Mouse (Mus musculus): Measurements from ENCODE around the gene Gys1. TPM values are rescaled to one million over a fixed set of nuclear protein-coding genes. Genes with fewer than 3 reads are reported as not detected.

The Gys1 gene
- polyA plus RNA-seq, 1 experiment from 2014 or later: 25.1 TPM

GRCm38 (mm10) chr7:45417962-45418492, 16.6 kb upstream of the Gys1 start:
- 13% methylated on average over 13 of the region's 13 CpGs for WGBS
- no peak overlapping the region for H3K4me2 ChIP-seq
- no peak for ATAC-seq (ENCODE audit: low FRiP score, low read depth)
- peaks cover 18% of the 10 kb centered on the region for H3K4me1 ChIP-seq (replicated peaks)
- no peak overlapping the region for H3K4me3 ChIP-seq
- no peak overlapping the region for H3K9ac ChIP-seq
- H3K27me3 ChIP-seq: peaks cover 86% of the 10 kb centered on the region
- H3K36me3 ChIP-seq: peaks cover 20% of the 10 kb centered on the region
- H3K9me3 ChIP-seq: no peaks in the 10 kb centered on the region
- H3K27ac ChIP-seq (replicated peaks): no peak overlapping the region

GRCm38 (mm10) chr7:45419859-45420614, 14.6 kb upstream of the Gys1 start:
- Histone ChIP-seq H3K9me3 (no peaks in the 10 kb centered on the region), H3K27ac (replicated peaks) (no peak overlapping the region), H3K4me1 (replicated peaks) (peaks cover 4% of the 10 kb centered on the region; the same call in 1 of the 2 replicates), H3K36me3 (peaks cover 40% of the 10 kb centered on the region), H3K4me3 (no peak overlapping the region), H3K9ac (no peak overlapping the region), H3K4me2 (no peak overlapping the region), H3K27me3 (peaks cover 66% of the 10 kb centered on the region)
- ATAC-seq (ENCODE audit: low FRiP score, low read depth): no peak
- 17% methylated on average over 27 of the region's 27 CpGs for WGBS

- H3K4me3 ChIP-seq: no peak within 1 kb of the TSS
- no peaks in the 10 kb centered on the region for H3K9me3 ChIP-seq
- peaks cover 61% of the 10 kb centered on the region for H3K27me3 ChIP-seq
- no peak for ATAC-seq (ENCODE audit: low FRiP score, low read depth)
- H3K9ac ChIP-seq: no peak within 1 kb of the TSS
- no peak within 1 kb of the TSS for H3K4me2 ChIP-seq
- peaks cover 1% of the 10 kb centered on the region; the same call in 1 of the 2 replicates for H3K4me1 ChIP-seq (replicated peaks)
- WGBS: 65% methylated on average over 6 of the region's 6 CpGs
- H3K36me3 ChIP-seq: peaks cover 42% of the 10 kb centered on the region
- H3K27ac ChIP-seq (replicated peaks): no peak within 1 kb of the TSS
Measured at GRCm38 (mm10) chr7:45420615-45420919, 14.1 kb upstream of the Gys1 start, which contains the start of gene Lhb. Lhb (plus strand) TSS chr7:45420820.

- Histone ChIP-seq H3K9ac (no peak overlapping the region), H3K36me3 (peaks cover 42% of the 10 kb centered on the region), H3K9me3 (no peaks in the 10 kb centered on the region), H3K27ac (replicated peaks) (no peak overlapping the region), H3K4me2 (no peak overlapping the region), H3K27me3 (peaks cover 54% of the 10 kb centered on the region), H3K4me3 (no peak overlapping the region), H3K4me1 (replicated peaks) (no peaks in the 10 kb centered on the region)
- WGBS: 88% methylated on average over 14 of the region's 14 CpGs
- no peak for ATAC-seq (ENCODE audit: low FRiP score, low read depth)
Measured at GRCm38 (mm10) chr7:45421194-45421593, 13.4 kb upstream of the Gys1 start.

- Histone ChIP-seq H3K4me2 (no peak overlapping the region), H3K4me3 (no peak overlapping the region), H3K9me3 (no peaks in the 10 kb centered on the region), H3K36me3 (peaks cover 62% of the 10 kb centered on the region), H3K27ac (replicated peaks) (no peak overlapping the region), H3K9ac (no peak overlapping the region), H3K4me1 (replicated peaks) (no peaks in the 10 kb centered on the region), H3K27me3 (peaks cover under 1% of the 10 kb centered on the region; the same call in 1 of the 2 replicates)
- ATAC-seq (ENCODE audit: low FRiP score, low read depth): no peak
- WGBS: 93% methylated on average over 8 of the region's 8 CpGs
Measured at GRCm38 (mm10) chr7:45426556-45426955, 8.1 kb upstream of the Gys1 start.

- Histone ChIP-seq H3K4me1 (replicated peaks) (peaks cover 43% of the 10 kb centered on the region), H3K27ac (replicated peaks) (peak overlapping the region; percentile 90), H3K9me3 (no peaks in the 10 kb centered on the region), H3K4me2 (peak overlapping the region; percentile 77), H3K27me3 (no peaks in the 10 kb centered on the region), H3K9ac (peak overlapping the region; percentile 82), H3K36me3 (peaks cover 6% of the 10 kb centered on the region), H3K4me3 (peak overlapping the region; percentile 85)
- ATAC-seq (ENCODE audit: low FRiP score, low read depth): no peak
- 1% methylated on average over 7 of the region's 7 CpGs for WGBS
Measured at GRCm38 (mm10) chr7:45433835-45434202, 825 bp upstream of the Gys1 start.

GRCm38 (mm10) chr7:45435038-45435437, 394 bp downstream of the Gys1 start:
- Histone ChIP-seq H3K9ac (peak overlapping the region; percentile 64), H3K27ac (replicated peaks) (peak overlapping the region; percentile 72), H3K4me1 (replicated peaks) (peaks cover 43% of the 10 kb centered on the region), H3K27me3 (no peaks in the 10 kb centered on the region), H3K9me3 (no peaks in the 10 kb centered on the region), H3K4me3 (peak overlapping the region; percentile 85), H3K36me3 (peaks cover 4% of the 10 kb centered on the region; the same call in 1 of the 2 replicates), H3K4me2 (peak overlapping the region; percentile 77)
- 3% methylated on average over 16 of the region's 16 CpGs for WGBS
- 0 out of 2 replicates have a peak, but pooled peaks have one; percentile 19 for ATAC-seq (ENCODE audit: low FRiP score, low read depth)

GRCm38 (mm10) chr7:45436444-45436843, 1.8 kb downstream of the Gys1 start:
- Histone ChIP-seq H3K9ac (no peak overlapping the region), H3K27me3 (no peaks in the 10 kb centered on the region), H3K4me2 (peak overlapping the region; percentile 77; the same call in 1 of the 2 replicates), H3K4me1 (replicated peaks) (peaks cover 43% of the 10 kb centered on the region), H3K27ac (replicated peaks) (no peak overlapping the region), H3K36me3 (peaks cover 8% of the 10 kb centered on the region; the same call in 1 of the 2 replicates), H3K4me3 (no peak overlapping the region), H3K9me3 (no peaks in the 10 kb centered on the region)
- ATAC-seq (ENCODE audit: low FRiP score, low read depth): no peak
- WGBS: 94% methylated on average over 5 of the region's 5 CpGs

GRCm38 (mm10) chr7:45437046-45437445, 2.4 kb downstream of the Gys1 start:
- Histone ChIP-seq H3K4me1 (replicated peaks) (peaks cover 43% of the 10 kb centered on the region), H3K27ac (replicated peaks) (no peak overlapping the region), H3K4me2 (peak overlapping the region; percentile 26; the same call in 1 of the 2 replicates), H3K36me3 (peaks cover 8% of the 10 kb centered on the region; the same call in 1 of the 2 replicates), H3K9ac (no peak overlapping the region), H3K4me3 (no peak overlapping the region), H3K27me3 (no peaks in the 10 kb centered on the region), H3K9me3 (no peaks in the 10 kb centered on the region)
- ATAC-seq (ENCODE audit: low FRiP score, low read depth): no peak
- 34% methylated on average over 6 of the region's 6 CpGs for WGBS

GRCm38 (mm10) chr7:45437521-45438276, 3.1 kb downstream of the Gys1 start, which contains the start of gene Ruvbl2:
Ruvbl2 (minus strand) TSS chr7:45438096.
- H3K27me3 ChIP-seq: no peaks in the 10 kb centered on the region
- peak within 1 kb of the TSS; percentile 31 for H3K4me2 ChIP-seq
- no peak within 1 kb of the TSS for H3K9ac ChIP-seq
- no peak for ATAC-seq (ENCODE audit: low FRiP score, low read depth)
- H3K4me1 ChIP-seq (replicated peaks): peaks cover 40% of the 10 kb centered on the region
- H3K27ac ChIP-seq (replicated peaks): no peak within 1 kb of the TSS
- H3K4me3 ChIP-seq: no peak within 1 kb of the TSS
- 31% methylated on average over 19 of the region's 19 CpGs for WGBS
- H3K36me3 ChIP-seq: peaks cover 8% of the 10 kb centered on the region; the same call in 1 of the 2 replicates
- H3K9me3 ChIP-seq: no peaks in the 10 kb centered on the region

- no peak overlapping the region for H3K27ac ChIP-seq (replicated peaks)
- H3K36me3 ChIP-seq: peaks cover 24% of the 10 kb centered on the region
- no peak overlapping the region for H3K9ac ChIP-seq
- no peak overlapping the region for H3K4me2 ChIP-seq
- no peak for ATAC-seq (ENCODE audit: low FRiP score, low read depth)
- no peaks in the 10 kb centered on the region for H3K27me3 ChIP-seq
- no peak overlapping the region for H3K4me3 ChIP-seq
- WGBS: 91% methylated on average over 22 of the region's 22 CpGs
- H3K9me3 ChIP-seq: no peaks in the 10 kb centered on the region
- H3K4me1 ChIP-seq (replicated peaks): no peaks in the 10 kb centered on the region
Measured at GRCm38 (mm10) chr7:45443526-45444420, 9.1 kb downstream of the Gys1 start.
